ENCODE assay signal across 12 mouse cellular contexts in the genomic region with DNA sequence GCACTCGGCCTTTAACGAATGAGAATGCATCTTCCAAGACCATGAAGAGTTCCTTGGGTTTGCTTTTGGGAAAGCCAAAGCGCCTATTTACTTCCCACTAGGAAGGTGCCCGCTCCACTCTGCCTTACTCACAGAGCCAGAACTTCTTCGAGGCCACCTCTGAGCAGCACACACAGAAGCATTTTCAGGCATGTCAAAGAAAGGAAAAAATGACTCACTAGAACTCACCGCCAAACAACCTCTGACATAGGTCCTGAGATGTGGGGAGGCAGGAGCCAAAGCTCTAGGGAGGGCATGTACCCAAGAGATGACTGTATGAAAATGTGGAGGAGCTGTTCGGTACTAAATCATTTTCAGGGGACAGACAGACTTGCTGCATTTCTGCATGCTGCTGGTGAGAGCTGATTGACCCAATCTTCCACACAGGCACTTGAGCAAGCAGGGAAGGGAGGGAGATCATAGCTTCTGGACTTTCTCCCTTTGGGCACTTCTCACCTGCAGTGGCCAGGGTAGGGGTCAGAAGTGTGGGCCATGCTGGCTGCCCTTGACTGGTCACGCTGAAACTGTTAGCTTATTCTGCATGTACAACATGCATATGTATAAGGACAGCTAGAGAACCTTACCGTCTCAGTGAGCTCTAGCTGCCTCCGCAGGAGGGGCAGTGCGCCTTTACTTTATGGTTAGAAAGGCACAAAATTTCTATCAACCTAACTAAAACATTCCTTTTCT. TPM values are rescaled to one million over a fixed set of nuclear protein-coding genes. Genes with fewer than 3 reads are reported as not detected.
DNase-seq lines count a peak whose midpoint lies in the region; ATAC-seq lines count a peak whose summit lies in the region.
"Had no signal": no experiment of that assay in that cellular context is flagged by ENCODE, and none has a peak within 500 bp of the region (broad histone marks: within the 10 kb centered on the region; RNA-seq: fewer than 3 reads in every experiment).

No protein-coding gene starts in this region.

- no peaks in the 10 kb centered on the region for H3K27me3 ChIP-seq in forebrain, embryonic 10.5 days (ENCODE audit: poor library complexity, severe bottlenecking)
- H3K27me3 ChIP-seq in forebrain, embryonic 11.5 days (ENCODE audit: control insufficient read depth, insufficient read depth, low read length): no peaks in the 10 kb centered on the region
- no peaks in the 10 kb centered on the region for H3K27me3 ChIP-seq in embryonic facial prominence, embryonic 14.5 days (replicated peaks; ENCODE audit: control insufficient read depth, insufficient read depth, low read length)
- H3K27me3 ChIP-seq in kidney, embryonic 14.5 days (ENCODE audit: control insufficient read depth, insufficient read depth, low read length): no peaks in the 10 kb centered on the region
- H3K27me3 ChIP-seq: heart, embryonic 12.5 days; hindbrain, embryonic 13.5 days; liver, embryonic 13.5 days had no signal

- peaks cover 41% of the 10 kb centered on the region for H3K4me1 ChIP-seq in forebrain, embryonic 10.5 days
- peaks cover 6% of the 10 kb centered on the region; the same call in 1 of the 2 replicates for H3K4me1 ChIP-seq in forebrain, embryonic 11.5 days (replicated peaks; ENCODE audit: control insufficient read depth, insufficient read depth, low read length)
- no peaks in the 10 kb centered on the region for H3K4me1 ChIP-seq in embryonic facial prominence, embryonic 14.5 days (ENCODE audit: control insufficient read depth, insufficient read depth, low read length)
- H3K4me1 ChIP-seq in kidney, embryonic 14.5 days (ENCODE audit: control insufficient read depth, insufficient read depth, low read length): peaks cover 23% of the 10 kb centered on the region
- H3K4me1 ChIP-seq: heart, embryonic 12.5 days; liver, embryonic 13.5 days had no signal

- no peak overlapping the region for H3K4me3 ChIP-seq in forebrain, embryonic 10.5 days
- no peak overlapping the region for H3K4me3 ChIP-seq in forebrain, embryonic 11.5 days (ENCODE audit: low read depth, low read length)
- no peak overlapping the region for H3K4me3 ChIP-seq in embryonic facial prominence, embryonic 14.5 days (ENCODE audit: low read depth, low read length)
- no peak overlapping the region for H3K4me3 ChIP-seq in kidney, embryonic 14.5 days (ENCODE audit: low read length)
- H3K4me3 ChIP-seq: heart, embryonic 12.5 days; hindbrain, embryonic 13.5 days; liver, embryonic 13.5 days had no signal

- H3K4me2 ChIP-seq in forebrain, embryonic 11.5 days (ENCODE audit: low read depth, low read length, severe bottlenecking): no peak overlapping the region
- H3K4me2 ChIP-seq in embryonic facial prominence, embryonic 14.5 days (ENCODE audit: low read depth, low read length): no peak overlapping the region
- no peak overlapping the region for H3K4me2 ChIP-seq in kidney, embryonic 14.5 days (replicated peaks; ENCODE audit: low read depth, low read length)
- H3K4me2 ChIP-seq: heart, embryonic 12.5 days; hindbrain, embryonic 13.5 days; liver, embryonic 13.5 days had no signal

- H3K36me3 ChIP-seq in forebrain, embryonic 10.5 days (replicated peaks): peaks cover 58% of the 10 kb centered on the region
- peaks cover 4% of the 10 kb centered on the region; the same call in 1 of the 2 replicates for H3K36me3 ChIP-seq in forebrain, embryonic 11.5 days (ENCODE audit: control insufficient read depth, insufficient read depth, low read length)
- H3K36me3 ChIP-seq in embryonic facial prominence, embryonic 14.5 days (ENCODE audit: control insufficient read depth, insufficient read depth, low read length): peaks cover 60% of the 10 kb centered on the region
- H3K36me3 ChIP-seq in kidney, embryonic 14.5 days (ENCODE audit: control insufficient read depth, insufficient read depth, low read length): peaks cover 45% of the 10 kb centered on the region
- H3K36me3 ChIP-seq: hindbrain, embryonic 13.5 days had no signal

- no peak for ATAC-seq in forebrain, embryonic 11.5 days (replicated peaks; ENCODE audit: low FRiP score)
- ATAC-seq in embryonic facial prominence, embryonic 14.5 days (ENCODE audit: low read depth): 0 out of 2 replicates have a peak, but pooled peaks have one; percentile 3
- ATAC-seq in kidney, embryonic 14.5 days (ENCODE audit: low FRiP score, low TSS enrichment): peak; percentile 60

- no peak overlapping the region for H3K9ac ChIP-seq in forebrain, embryonic 11.5 days (ENCODE audit: low read length)
- no peak overlapping the region for H3K9ac ChIP-seq in embryonic facial prominence, embryonic 14.5 days (ENCODE audit: low read depth, low read length)
- H3K9ac ChIP-seq in kidney, embryonic 14.5 days (ENCODE audit: low read depth, low read length): no peak overlapping the region
- H3K9ac ChIP-seq: heart, embryonic 12.5 days; hindbrain, embryonic 13.5 days; liver, embryonic 13.5 days had no signal

- DNase-seq in forebrain, embryonic 10.5 days (ENCODE audit: extremely low spot score, low spot score): no peak
- DNase-seq in forebrain, embryonic 11.5 days (ENCODE audit: low spot score): no peak
- peak; percentile 67 for DNase-seq in 3T3-L1 (ENCODE audit: low read depth, low spot score)
- DNase-seq in embryonic facial prominence, embryonic 14.5 days (ENCODE audit: low spot score): no peak
- DNase-seq in gastrocnemius, postnatal 14 days: no peak
- DNase-seq in embryo, embryonic 10.5 days (ENCODE audit: low spot score): no peak
- no peak for DNase-seq in right cerebral cortex, adult 2 months (ENCODE audit: low spot score in 2 of 2)
- DNase-seq: liver, embryonic 13.5 days; thymus, postnatal 14 days had no signal

- WGBS in forebrain, embryonic 10.5 days: 83% methylated on average over 11 of the region's 11 CpGs
- 74% methylated on average over 11 of the region's 11 CpGs for WGBS in forebrain, embryonic 11.5 days
- WGBS in embryonic facial prominence, embryonic 14.5 days: 75% methylated on average over 11 of the region's 11 CpGs
- WGBS in kidney, embryonic 14.5 days: 63% methylated on average over 11 of the region's 11 CpGs

- H3K27ac ChIP-seq in forebrain, embryonic 10.5 days: peak overlapping the region; percentile 60
- no peak overlapping the region for H3K27ac ChIP-seq in forebrain, embryonic 11.5 days (ENCODE audit: low read depth, low read length)
- no peak overlapping the region for H3K27ac ChIP-seq in embryonic facial prominence, embryonic 14.5 days (replicated peaks; ENCODE audit: low read depth, low read length)
- no peak overlapping the region; the same call in 1 of the 2 replicates for H3K27ac ChIP-seq in kidney, embryonic 14.5 days (ENCODE audit: low read depth, low read length)
- H3K27ac ChIP-seq: hindbrain, embryonic 13.5 days; liver, embryonic 13.5 days had no signal

- intact Hi-C loops in gastrocnemius, postnatal 14 days (cut with DNase I; ENCODE audit: low total_unique reads): no loop called here

- H3K9me3 ChIP-seq in forebrain, embryonic 10.5 days: no peaks in the 10 kb centered on the region
- H3K9me3 ChIP-seq in forebrain, embryonic 11.5 days (ENCODE audit: control insufficient read depth, low read length): no peaks in the 10 kb centered on the region
- no peaks in the 10 kb centered on the region for H3K9me3 ChIP-seq in embryonic facial prominence, embryonic 14.5 days (ENCODE audit: control insufficient read depth, low read length)
- H3K9me3 ChIP-seq in kidney, embryonic 14.5 days (ENCODE audit: control insufficient read depth, low read length): no peaks in the 10 kb centered on the region
- H3K9me3 ChIP-seq: heart, embryonic 12.5 days; hindbrain, embryonic 13.5 days; liver, embryonic 13.5 days had no signal

RNA-seq across cellular contexts. Expression of a gene that starts 13.7 kb away (rescaled TPM):
- polyA plus RNA-seq in forebrain, embryonic 10.5 days (2016; fragmentation: Nextera tagmentation; extraction: Ambion mirVana): 40.0 and 40.9 TPM in 2 replicates
- 61.2 and 63.4 TPM in 2 replicates for polyA plus RNA-seq in forebrain, embryonic 11.5 days (2014; fragmentation: Nextera tagmentation; extraction: Ambion mirVana)
- polyA plus RNA-seq in embryonic facial prominence, embryonic 14.5 days (2014; fragmentation: Nextera tagmentation; extraction: Ambion mirVana): 77.4 and 86.4 TPM in 2 replicates
- polyA plus RNA-seq in kidney, embryonic 14.5 days (2014; fragmentation: Nextera tagmentation; extraction: Ambion mirVana): 10.3 and 23.8 TPM in 2 replicates
- total RNA-seq in gastrocnemius, postnatal 14 days (2021): 10 to 100 TPM; 21.7 to 23.0 TPM
